Mouse (Mus musculus) MEL (cell line): ENCODE results near the gene Tlcd2. TPM values are rescaled to one million over a fixed set of nuclear protein-coding genes. Genes with fewer than 3 reads are reported as not detected.

Source experiments
- DNase-seq: peaks from one replicate; pipeline ENCODE4 v3.0.0; 2011; ENCODE audit warnings: low read depth, low spot score
- H3K27ac ChIP-seq: 2 replicates; pipeline ENCODE4 v1.5.1; 2012; ENCODE audit warnings: low read depth, mild to moderate bottlenecking, control low read depth, low read length, moderate library complexity; ENCODE audit not compliant: control insufficient read depth
- H3K27me3 ChIP-seq, 2 experiments: fragments of 150-350 bp in 1 of 2; sonication (generic) in 1 of 2; 2 replicates each; pipeline ENCODE4 v1.6.1; 2012; ENCODE audit warnings: low read length in 2 of 2, mild to moderate bottlenecking in 2 of 2, improper control_type of control experiment in 1 of 2, moderate library complexity in 1 of 2; ENCODE audit not compliant: insufficient read depth in 2 of 2, control insufficient read depth in 1 of 2
- H3K36me3 ChIP-seq, 2 experiments: 2 replicates each; pipeline ENCODE4 v1.6.1; 2012 to 2014; ENCODE audit warnings: low read length in 2 of 2, improper control_type of control experiment in 1 of 2, inconsistent platforms in 1 of 2, mild to moderate bottlenecking in 1 of 2; ENCODE audit not compliant: insufficient read depth in 2 of 2, control insufficient read depth in 1 of 2
- H3K4me1 ChIP-seq, 2 experiments: fragments of 150-350 bp in 1 of 2; sonication (generic) in 1 of 2; 2 replicates each; pipeline ENCODE4 v1.6.1; 2012; ENCODE audit warnings: low read length in 2 of 2, improper control_type of control experiment in 1 of 2, mild to moderate bottlenecking in 1 of 2; ENCODE audit not compliant: insufficient read depth in 2 of 2, control insufficient read depth in 1 of 2
- H3K4me3 ChIP-seq, 2 experiments: fragments of 150-350 bp in 1 of 2; sonication (generic) in 1 of 2; 2 replicates each; pipeline ENCODE4 v1.5.1; 2012; ENCODE audit warnings: low read depth in 2 of 2, low read length in 2 of 2, mild to moderate bottlenecking in 2 of 2, moderate library complexity in 2 of 2, control low read depth in 1 of 2, improper control_type of control experiment in 1 of 2; ENCODE audit not compliant: control insufficient read depth in 1 of 2, insufficient read depth in 1 of 2
- H3K79me2 ChIP-seq: 2 replicates; pipeline ENCODE4 v1.6.1; 2012; ENCODE audit warnings: mild to moderate bottlenecking, low read length, moderate library complexity; ENCODE audit not compliant: control insufficient read depth, poor library complexity, insufficient read depth
- H3K9ac ChIP-seq: 2 replicates; pipeline ENCODE4 v1.6.1; 2012; ENCODE audit warnings: low read depth, mild to moderate bottlenecking, control low read depth, low read length, moderate library complexity; ENCODE audit not compliant: control insufficient read depth, poor library complexity, severe bottlenecking
- H3K9me3 ChIP-seq: fragments of 150-350 bp; sonication (generic); replicated peaks from 2 replicates; pipeline ENCODE4 v1.6.1; 2012; ENCODE audit warnings: mild to moderate bottlenecking, low read length, improper control_type of control experiment, moderate library complexity; ENCODE audit not compliant: insufficient read depth
- BHLHE40 ChIP-seq: IDR thresholded peaks from 2 replicates; pipeline ENCODE4 v1.6.1; 2012; ENCODE audit warnings: low read depth, mild to moderate bottlenecking, inconsistent platforms, low read length, improper control_type of control experiment, borderline replicate concordance
- E2F4 ChIP-seq: IDR thresholded peaks from 2 replicates; pipeline ENCODE4 v1.6.1; 2011; ENCODE audit warnings: low read depth, low read length, improper control_type of control experiment, borderline replicate concordance
- GATA1 ChIP-seq: IDR thresholded peaks from 2 replicates; pipeline ENCODE4 v1.6.1; 2011; ENCODE audit warnings: low read depth, low read length, improper control_type of control experiment
- KAT2A ChIP-seq: conservative IDR thresholded peaks from 2 replicates; pipeline ENCODE4 v1.6.1; 2012; ENCODE audit warnings: low read depth, low read length, improper control_type of control experiment, inconsistent platforms
- MAFK ChIP-seq: IDR thresholded peaks from 2 replicates; pipeline ENCODE4 v1.6.1; 2011; ENCODE audit warnings: low read depth, mild to moderate bottlenecking, low read length, improper control_type of control experiment, borderline replicate concordance
- MAX ChIP-seq: IDR thresholded peaks from 2 replicates; pipeline ENCODE4 v1.6.1; 2011; ENCODE audit warnings: low read length, improper control_type of control experiment
- MEF2A ChIP-seq: IDR thresholded peaks from 2 replicates; pipeline ENCODE4 v1.6.1; 2014; ENCODE audit warnings: low read depth, mild to moderate bottlenecking, inconsistent platforms, low read length, improper control_type of control experiment; ENCODE audit not compliant: poor library complexity, insufficient replicate concordance, severe bottlenecking; ENCODE audit errors: extremely low read depth
- MYB ChIP-seq: IDR thresholded peaks from 2 replicates; pipeline ENCODE4 v1.6.1; 2011; ENCODE audit warnings: mild to moderate bottlenecking, low read depth, low read length, improper control_type of control experiment
- POLR2AphosphoS5 ChIP-seq: IDR thresholded peaks from 2 replicates; pipeline ENCODE4 v1.6.1; 2012; ENCODE audit warnings: low read depth, borderline replicate concordance, mild to moderate bottlenecking, inconsistent platforms, low read length, moderate library complexity, mixed read lengths
- RAD21 ChIP-seq: IDR thresholded peaks from 2 replicates; pipeline ENCODE4 v1.6.1; 2011; ENCODE audit warnings: mild to moderate bottlenecking, low read depth, low read length, improper control_type of control experiment
- SIN3A ChIP-seq: IDR thresholded peaks from 2 replicates; pipeline ENCODE4 v1.6.1; 2012; ENCODE audit warnings: low read length, improper control_type of control experiment, inconsistent platforms
- TCF12 ChIP-seq: IDR thresholded peaks from 2 replicates; pipeline ENCODE4 v1.6.1; 2014; ENCODE audit warnings: low read depth, mild to moderate bottlenecking, inconsistent platforms, low read length, improper control_type of control experiment, moderate library complexity
- UBTF ChIP-seq: IDR thresholded peaks from 2 replicates; pipeline ENCODE4 v1.6.1; 2012; ENCODE audit warnings: low read depth, mild to moderate bottlenecking, inconsistent platforms, low read length, improper control_type of control experiment, moderate library complexity, borderline replicate concordance; ENCODE audit not compliant: insufficient read depth
- USF1 ChIP-seq: IDR thresholded peaks from 2 replicates; pipeline ENCODE4 v1.6.1; 2014; ENCODE audit warnings: low read depth, mild to moderate bottlenecking, inconsistent platforms, low read length, improper control_type of control experiment, moderate library complexity
- USF2 ChIP-seq, 2 experiments: IDR thresholded peaks; 2 replicates each; pipeline ENCODE4 v1.6.1; 2011 to 2012; ENCODE audit warnings: improper control_type of control experiment in 2 of 2, low read length in 2 of 2, borderline replicate concordance in 1 of 2, inconsistent platforms in 1 of 2, low read depth in 1 of 2, mild to moderate bottlenecking in 1 of 2; ENCODE audit not compliant: insufficient read depth in 1 of 2
- ZMIZ1 ChIP-seq: IDR thresholded peaks from 2 replicates; pipeline ENCODE4 v1.6.1; 2012; ENCODE audit warnings: low read depth, mild to moderate bottlenecking, inconsistent platforms, low read length, improper control_type of control experiment, moderate library complexity
- polyA plus RNA-seq, 2 experiments: library from polyadenylated mRNA; stranded (reverse) in 1 of 2; unstranded in 1 of 2; fragments of >175 nt in 1 of 2; fragments of >200 nt in 1 of 2; gene quantifications; 2 replicates each; pipeline versions ENCODE4 v1.2.1 to v1.2.4; 2012; ENCODE audit warnings: low replicate concordance in 2 of 2, low read depth in 1 of 2; ENCODE audit not compliant: insufficient read length in 2 of 2, insufficient read depth in 1 of 2, missing spikeins in 1 of 2
- total RNA-seq: library from RNA; depleted of rRNA; stranded (reverse); fragments of 300-350 nt; gene quantifications from 2 replicates; pipeline ENCODE4 v1.2.3, GENCODE M21; 2012

Tlcd2 gene
- total and polyA plus RNA-seq, 3 experiments, result 0.50 to 0.86 TPM; not detected in 1

DNA sequence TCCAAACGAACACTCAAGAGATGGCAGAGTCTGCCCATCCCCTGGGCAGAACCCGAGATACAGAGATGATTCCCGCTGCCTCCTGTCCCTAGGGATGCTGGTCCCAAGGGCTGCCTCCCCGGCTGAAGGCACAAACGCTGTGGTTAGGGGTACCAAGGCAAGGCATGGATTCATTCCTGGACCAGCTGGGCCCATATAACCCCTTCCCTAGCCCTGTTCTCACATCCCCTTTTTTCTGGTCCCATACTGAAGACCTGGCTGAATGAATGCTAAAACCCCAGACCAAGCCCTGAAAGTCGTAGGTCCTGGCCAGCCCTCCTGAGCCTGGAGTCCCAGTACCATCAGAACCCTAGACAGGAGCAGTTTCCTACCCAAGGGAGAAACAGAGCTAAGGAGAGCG is 20.5 kb upstream of the Tlcd2 start:
- Histone ChIP-seq H3K9me3 (no peaks in the 10 kb centered on the region), H3K4me3 (no peak overlapping the region), H3K27ac (no peak overlapping the region), H3K27me3 (no peaks in the 10 kb centered on the region)
- TF ChIP-seq MAFK, result no peak
- no peak for TF ChIP-seq RAD21
- TF ChIP-seq GATA1, result no peak
- no peak for TF ChIP-seq USF2 (IDR thresholded peaks at IDR 0.05; ENCODE audit: borderline replicate concordance in 1 of 2, insufficient read depth in 1 of 2, low read depth in 1 of 2, low read length in 2 of 2)
- TF ChIP-seq, all 39 proteins: peak for 0
- no peak for DNase-seq
- no peaks in the 10 kb centered on the region for H3K79me2 ChIP-seq
- no peak overlapping the region for H3K9ac ChIP-seq
- no peaks in the 10 kb centered on the region for H3K36me3 ChIP-seq
- no peaks in the 10 kb centered on the region for H3K4me1 ChIP-seq

- no peak for TF ChIP-seq E2F4
- no peak for TF ChIP-seq SIN3A
- TF ChIP-seq MYB, result no peak
- TF ChIP-seq MEF2A, result no peak
- TF ChIP-seq POLR2AphosphoS5, result no peak
- TF ChIP-seq MAX, result no peak
- TF ChIP-seq USF1, result no peak
- TF ChIP-seq RAD21, result no peak
- no peak for TF ChIP-seq UBTF
- TF ChIP-seq MAFK, result no peak
- no peak for TF ChIP-seq TCF12
- no peak for TF ChIP-seq ZMIZ1
- TF ChIP-seq USF2 (IDR thresholded peaks at IDR 0.05; ENCODE audit: borderline replicate concordance in 1 of 2, insufficient read depth in 1 of 2, low read depth in 1 of 2, low read length in 2 of 2), result no peak
- no peak for TF ChIP-seq KAT2A
- TF ChIP-seq BHLHE40, result no peak
- TF ChIP-seq, all 39 proteins: peak for 0
- H3K9ac ChIP-seq, result no peak overlapping the region
- H3K4me3 ChIP-seq, result no peak overlapping the region
- H3K9me3 ChIP-seq, result no peaks in the 10 kb centered on the region
- H3K79me2 ChIP-seq, result no peaks in the 10 kb centered on the region
- no peaks in the 10 kb centered on the region for H3K27me3 ChIP-seq
- DNase-seq, result no peak
- H3K27ac ChIP-seq, result no peak overlapping the region
- no peaks in the 10 kb centered on the region for H3K36me3 ChIP-seq
- no peaks in the 10 kb centered on the region for H3K4me1 ChIP-seq
Observed at GRCm38 (mm10) chr11:75441601-75442000, 19.9 kb upstream of the Tlcd2 start.
